Mouse (Mus musculus) limb, embryonic 14.5 days (tissue): ENCODE measurements around the gene Cnksr1. TPM values are rescaled to one million over a fixed set of nuclear protein-coding genes. Genes with fewer than 3 reads are reported as not detected.

ENCODE experiments used
- ATAC-seq: fragments of 200-750 bp; cut with Nextera tagmentation; 2 replicates; pipeline ENCODE4 v1.8.0; 2017; ENCODE audit warnings: low read depth, moderate number of reproducible peaks, moderate TSS enrichment; ENCODE audit not compliant: low FRiP score
- DNase-seq: peaks from one replicate; pipeline ENCODE4 v3.0.0-alpha.2; 2015; ENCODE audit warnings: low spot score
- H3K27ac ChIP-seq: fragments of 300-500 bp; sonication (generic); replicated peaks from 2 replicates; pipeline ENCODE4 v1.5.1; 2014; ENCODE audit warnings: low read depth, mild to moderate bottlenecking, low read length, moderate library complexity, mixed read lengths
- H3K27me3 ChIP-seq: fragments of 300-500 bp; sonication (generic); 2 replicates; pipeline ENCODE4 v1.6.1; 2014; ENCODE audit warnings: low read length, mixed read lengths; ENCODE audit not compliant: control insufficient read depth, insufficient read depth
- H3K36me3 ChIP-seq: fragments of 300-500 bp; sonication (generic); 2 replicates; pipeline ENCODE4 v1.6.1; 2014; ENCODE audit warnings: mild to moderate bottlenecking, low read length, moderate library complexity, mixed read lengths; ENCODE audit not compliant: control insufficient read depth, insufficient read depth
- H3K4me1 ChIP-seq: fragments of 300-500 bp; sonication (generic); 2 replicates; pipeline ENCODE4 v1.6.1; 2014; ENCODE audit warnings: antibody characterized with exemption, low read length, mixed read lengths; ENCODE audit not compliant: control insufficient read depth, insufficient read depth
- H3K4me2 ChIP-seq: fragments of 300-500 bp; sonication (generic); replicated peaks from 2 replicates; pipeline ENCODE4 v1.6.1; 2014; ENCODE audit warnings: low read depth, mild to moderate bottlenecking, low read length, moderate library complexity; ENCODE audit not compliant: severe bottlenecking
- H3K4me3 ChIP-seq: fragments of 300-500 bp; sonication (generic); replicated peaks from 2 replicates; pipeline ENCODE4 v1.5.1; 2014; ENCODE audit warnings: low read length
- H3K9ac ChIP-seq: fragments of 300-500 bp; sonication (generic); 2 replicates; pipeline ENCODE4 v1.6.1; 2014; ENCODE audit warnings: mild to moderate bottlenecking, low read depth, low read length, moderate library complexity; ENCODE audit not compliant: severe bottlenecking
- H3K9me3 ChIP-seq: fragments of 300-500 bp; sonication (generic); 2 replicates; pipeline ENCODE4 v1.6.1; 2016; ENCODE audit warnings: low read length; ENCODE audit not compliant: control insufficient read depth
- POLR2A ChIP-seq: fragments of 200-500 bp; IDR thresholded peaks from 2 replicates; pipeline ENCODE4 v1.8.0; 2012; ENCODE audit warnings: inconsistent platforms, mild to moderate bottlenecking, moderate library complexity, borderline replicate concordance; ENCODE audit not compliant: insufficient read depth, insufficient read length; ENCODE audit errors: extremely low read depth
- WGBS: fragments of 180-500 bp; shearing (Covaris S2); extraction: QIAGEN DNeasy Blood & Tissue Kit; methylation state at CpG from one replicate; pipeline ENCODE4 v1.1.7; 2014; 5-methylcytosine and 5-hydroxymethylcytosine counted together
- polyA plus RNA-seq, 2 experiments: library from polyadenylated mRNA; depleted of rRNA in 1 of 2; stranded (reverse) in 1 of 2; unstranded in 1 of 2; fragments of >200 nt; fragmentation: Nextera tagmentation in 1 of 2; extraction: Ambion mirVana in 1 of 2; gene quantifications; 2 replicates each; pipeline versions ENCODE4 v1.2.1 to v1.2.3; 2012 to 2014

Gene Cnksr1
- polyA plus RNA-seq, 2 experiments: 2.0 to 3.3 TPM

DNA sequence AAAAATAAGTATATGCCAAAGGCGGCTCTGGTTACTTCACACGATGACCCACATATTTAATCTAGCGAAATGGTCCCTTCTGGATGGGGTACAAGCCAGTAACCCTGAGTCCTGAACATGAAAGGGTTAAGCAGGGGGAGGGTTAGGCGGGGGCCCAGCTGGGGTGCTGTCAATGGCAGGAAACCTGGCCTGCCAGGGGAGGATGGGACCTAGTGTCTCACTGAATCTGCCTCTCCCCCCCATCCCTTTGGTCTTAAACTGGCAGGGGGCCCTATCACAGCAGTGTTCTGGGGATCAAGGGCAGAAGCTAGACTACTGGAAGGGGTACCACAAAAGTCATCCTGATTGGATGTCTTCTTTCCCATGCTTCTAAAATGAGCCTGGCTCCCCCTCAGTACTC lies 17.7 kb upstream of the Cnksr1 start:
- no peak for ATAC-seq
- Histone ChIP-seq H3K36me3 (no peaks in the 10 kb centered on the region), H3K4me3 (no peak overlapping the region), H3K4me1 (peaks cover 26% of the 10 kb centered on the region), H3K27ac (no peak overlapping the region), H3K27me3 (peaks cover 36% of the 10 kb centered on the region), H3K9me3 (no peaks in the 10 kb centered on the region), H3K4me2 (no peak overlapping the region), H3K9ac (no peak overlapping the region)
- no peak for DNase-seq
- WGBS: 27% methylated on average over 4 of the region's 4 CpGs
- no peak for TF ChIP-seq POLR2A

DNA sequence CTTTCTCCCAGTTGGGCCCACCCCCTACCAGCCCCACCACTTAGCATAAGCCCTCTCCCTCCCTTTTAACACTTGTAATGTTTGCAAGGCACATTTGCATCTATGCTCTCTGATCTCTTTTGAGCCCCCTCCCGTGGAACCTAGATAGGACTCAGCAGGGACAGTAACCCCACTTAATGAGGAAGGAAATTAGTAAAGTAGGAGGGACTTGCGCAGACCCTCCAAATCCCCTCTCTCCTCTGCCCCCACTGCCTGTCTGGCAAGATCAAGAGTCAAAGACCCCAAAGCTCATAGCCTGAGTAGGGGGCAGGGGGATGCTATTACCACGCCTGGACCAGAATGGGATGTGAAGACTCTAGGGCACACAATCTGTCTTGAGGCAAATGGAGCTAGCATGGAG lies 16.6 kb upstream of the Cnksr1 start:
- DNase-seq (no peak), ATAC-seq (no peak)
- TF ChIP-seq POLR2A: no peak
- Histone ChIP-seq H3K4me3 (no peak overlapping the region), H3K4me1 (peaks cover 33% of the 10 kb centered on the region), H3K27me3 (peaks cover 46% of the 10 kb centered on the region), H3K4me2 (no peak overlapping the region), H3K36me3 (no peaks in the 10 kb centered on the region), H3K9me3 (no peaks in the 10 kb centered on the region), H3K27ac (no peak overlapping the region), H3K9ac (no peak overlapping the region)
- 44% methylated on average over 3 of the region's 3 CpGs for WGBS

DNA sequence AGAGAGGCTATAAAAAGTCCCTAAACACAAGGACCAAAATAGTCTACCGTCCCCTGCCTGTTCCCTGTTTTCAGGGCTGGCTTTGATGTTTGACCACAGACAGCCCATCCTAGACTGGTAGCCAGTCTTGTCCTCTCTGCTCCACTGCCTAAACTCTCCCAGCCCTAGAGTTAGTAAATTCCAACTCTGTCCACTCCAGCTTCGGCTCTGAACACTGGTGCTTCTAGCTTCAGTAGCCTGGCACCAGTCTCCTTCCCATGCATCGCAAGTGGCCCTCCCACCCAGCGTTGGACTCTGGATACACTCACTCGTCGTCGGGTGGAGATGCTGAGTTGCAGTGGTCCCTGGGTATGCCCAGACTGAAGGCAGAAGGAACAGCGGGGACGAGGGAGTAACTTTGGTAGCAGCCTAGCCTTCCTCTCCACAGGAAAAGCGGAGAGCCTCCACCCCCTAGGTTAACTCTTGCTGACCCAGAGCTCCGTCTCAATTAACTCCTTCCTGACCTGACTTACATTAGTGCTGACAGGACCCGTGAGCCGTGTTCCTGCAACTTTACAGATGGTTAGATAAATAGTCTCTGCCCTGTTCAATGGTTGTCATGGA lies 15.6 kb upstream of the Cnksr1 start, which contains the start of gene Grrp1:
TSS of gene Grrp1 (minus strand) at position 385 of the 603 bp plus-strand sequence.
- H3K4me2 ChIP-seq: peak within 1 kb of the TSS; percentile 41
- H3K9me3 ChIP-seq: no peaks in the 10 kb centered on the region
- no peak for ATAC-seq
- TF ChIP-seq POLR2A: no peak
- DNase-seq: no peak
- peaks cover 54% of the 10 kb centered on the region for H3K27me3 ChIP-seq
- peaks cover 34% of the 10 kb centered on the region for H3K4me1 ChIP-seq
- peak within 1 kb of the TSS; percentile 43 for H3K9ac ChIP-seq
- 3% methylated on average over 13 of the region's 13 CpGs for WGBS
- peak within 1 kb of the TSS; percentile 53 for H3K4me3 ChIP-seq
- no peaks in the 10 kb centered on the region for H3K36me3 ChIP-seq
- H3K27ac ChIP-seq: 0 out of 2 replicates have a peak within 1 kb of the TSS, but pooled peaks have one; percentile 8

DNA sequence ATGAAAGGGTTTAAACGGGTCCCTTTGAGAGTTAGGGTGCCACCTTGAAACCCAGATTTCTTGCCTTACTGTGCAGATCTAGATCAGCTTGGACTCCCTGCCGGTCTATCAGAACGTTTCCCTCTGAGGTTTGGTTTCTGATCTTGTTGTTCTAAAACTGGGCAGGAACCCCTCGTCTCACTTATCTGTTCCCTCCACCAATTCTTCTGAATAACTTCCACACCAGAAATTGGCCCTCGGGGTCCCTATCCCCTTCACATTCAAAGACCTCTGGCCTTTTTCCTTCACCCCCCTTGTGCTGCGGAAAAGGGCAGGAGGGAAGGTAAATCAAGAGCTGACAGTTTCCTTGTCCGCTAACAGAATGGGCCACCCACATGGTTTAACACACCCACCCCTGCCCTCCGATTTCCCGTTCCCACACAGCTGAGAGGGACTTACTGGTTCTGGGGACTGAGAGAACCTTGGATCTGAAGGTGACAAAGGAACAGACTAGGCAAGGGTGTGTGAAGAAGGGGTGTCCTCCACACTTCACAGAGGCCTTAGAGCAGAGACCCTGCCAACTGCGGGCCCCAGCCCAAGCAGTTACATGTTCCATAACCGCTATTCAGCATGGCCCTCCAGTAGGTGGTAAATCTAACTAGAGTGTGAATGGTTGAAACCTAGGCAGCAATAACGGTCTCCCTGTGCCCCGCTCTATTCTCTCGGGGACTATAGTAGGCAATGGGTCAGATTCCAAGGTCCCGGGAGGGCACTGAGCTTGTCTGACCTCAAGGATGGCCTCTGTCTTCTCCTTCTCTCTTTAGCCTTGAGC lies 14.9 kb upstream of the Cnksr1 start:
- H3K9me3 ChIP-seq: no peaks in the 10 kb centered on the region
- no peak for TF ChIP-seq POLR2A
- ATAC-seq (no peak), DNase-seq (no peak)
- H3K27ac ChIP-seq: 0 out of 2 replicates have a peak overlapping the region, but pooled peaks have one; percentile 8
- peak overlapping the region; percentile 43 for H3K9ac ChIP-seq
- H3K4me2 ChIP-seq: peak overlapping the region; percentile 41
- peaks cover 58% of the 10 kb centered on the region for H3K27me3 ChIP-seq
- no peaks in the 10 kb centered on the region for H3K36me3 ChIP-seq
- peaks cover 34% of the 10 kb centered on the region for H3K4me1 ChIP-seq
- peak overlapping the region; percentile 53 for H3K4me3 ChIP-seq
- 15% methylated on average over 15 of the region's 15 CpGs for WGBS

DNA sequence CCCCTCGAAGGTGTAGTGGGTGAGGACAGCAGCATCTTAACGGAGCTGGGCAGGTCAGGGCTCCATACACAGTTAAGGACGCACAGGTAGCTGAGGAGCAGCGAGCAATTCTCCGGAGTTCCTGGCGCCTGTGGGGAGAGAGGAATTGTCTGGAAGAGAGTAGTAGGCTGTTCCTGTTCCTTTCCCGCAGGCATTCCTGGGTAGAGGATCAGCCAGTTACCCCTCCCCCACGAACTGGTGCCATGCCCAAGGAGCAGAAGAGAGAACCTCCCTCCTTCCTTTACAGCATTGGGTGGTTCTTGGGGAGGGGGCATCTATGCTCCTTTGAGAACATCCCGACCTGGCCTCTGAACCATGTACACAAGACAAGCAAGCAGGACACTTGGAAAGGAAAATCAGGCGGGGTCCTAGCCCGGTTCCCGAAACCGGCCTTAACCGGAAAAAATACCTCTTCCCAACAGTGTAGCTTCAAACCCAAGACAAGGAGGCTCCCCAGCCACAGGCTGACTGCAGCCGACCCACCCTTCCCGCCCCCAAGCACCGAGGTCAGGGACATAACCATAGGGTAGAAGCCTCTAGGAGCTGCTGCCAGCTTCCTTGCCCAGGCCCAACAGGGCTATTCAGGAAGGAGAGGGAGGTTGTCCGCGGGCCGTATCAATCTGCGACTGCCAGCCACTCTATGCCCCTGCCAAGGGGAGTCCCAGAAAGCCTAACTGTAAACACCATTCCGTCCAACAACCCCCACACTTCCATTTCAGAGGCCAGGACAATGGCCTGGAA lies 14.1 kb upstream of the Cnksr1 start:
- ATAC-seq (no peak), DNase-seq (no peak)
- Histone ChIP-seq H3K9ac (peak overlapping the region; percentile 57), H3K4me1 (peaks cover 34% of the 10 kb centered on the region), H3K27ac (no peak overlapping the region), H3K9me3 (no peaks in the 10 kb centered on the region), H3K27me3 (peaks cover 58% of the 10 kb centered on the region), H3K4me2 (peak overlapping the region; percentile 99), H3K36me3 (no peaks in the 10 kb centered on the region), H3K4me3 (peak overlapping the region; percentile 53)
- WGBS: 8% methylated on average over 22 of the region's 22 CpGs
- no peak for TF ChIP-seq POLR2A
